Mouse (Mus musculus) testis, adult 10 weeks (tissue): ENCODE measurements around the gene Zswim7. TPM values are rescaled to one million over a fixed set of nuclear protein-coding genes. Genes with fewer than 3 reads are reported as not detected.

Source experiments
- polyA plus RNA-seq: library from polyadenylated mRNA; stranded (reverse); fragments of 350-450 nt; fragmentation: Illumina TruSeq; extraction: RNeasy Lipid Tissue Mini Kit (QIAGEN cat#74804); gene quantifications from one replicate; pipeline ENCODE4 v1.2.3, GENCODE M21; 2014; ENCODE audit warnings: low read depth, low replicate concordance

Zswim7 gene
- polyA plus RNA-seq: 18.3 TPM

DNA sequence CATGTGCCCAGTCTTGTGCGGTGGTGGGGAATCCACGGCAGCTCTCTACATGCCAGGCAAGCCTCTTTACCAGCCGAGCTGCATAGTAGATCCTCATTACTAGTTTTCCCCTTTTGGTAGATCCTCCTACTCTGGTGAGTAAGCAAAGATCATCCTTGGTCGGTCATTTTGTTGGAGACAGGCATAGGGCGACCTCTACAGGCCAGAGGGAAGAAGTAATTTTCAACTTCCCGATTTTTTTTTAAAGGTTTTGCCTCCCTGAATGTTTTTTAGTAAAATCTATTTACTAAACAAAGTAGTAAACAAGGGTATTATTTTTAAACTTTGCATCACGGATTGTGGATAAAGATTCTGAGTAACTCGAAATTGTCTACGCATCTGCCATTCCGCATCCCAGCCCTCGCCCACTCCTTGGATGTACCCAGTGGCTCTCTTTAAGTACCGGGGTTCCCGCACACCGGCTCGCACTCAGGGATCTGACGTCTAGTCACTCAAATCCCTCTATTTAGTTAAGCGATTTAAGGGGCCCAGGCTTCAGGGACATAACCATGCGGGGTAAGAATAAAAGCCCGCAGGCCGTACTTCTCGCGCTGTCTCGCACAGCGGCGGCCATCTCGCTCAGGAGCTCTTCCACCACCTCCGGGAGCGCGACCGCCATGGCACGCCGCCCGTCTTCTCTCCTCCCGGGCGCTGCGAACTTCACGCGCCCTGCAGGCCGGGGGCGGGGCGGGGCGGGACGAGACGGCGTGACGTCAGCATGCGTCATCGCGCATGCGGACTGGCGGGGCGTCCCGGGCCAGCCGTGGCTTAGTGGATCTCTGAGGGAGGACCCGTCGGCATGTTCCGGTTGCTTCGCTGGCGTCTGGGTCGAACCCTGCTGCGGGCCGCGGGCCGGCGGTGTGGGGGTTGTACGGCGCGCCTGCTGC lies at the start of gene Zswim7, which contains the start of gene Ttc19:
Gene Zswim7 (minus strand): TSS at position 701 of the 926 bp plus-strand sequence.
Gene Ttc19 (plus strand): TSS at position 799 of the 926 bp plus-strand sequence.

DNA sequence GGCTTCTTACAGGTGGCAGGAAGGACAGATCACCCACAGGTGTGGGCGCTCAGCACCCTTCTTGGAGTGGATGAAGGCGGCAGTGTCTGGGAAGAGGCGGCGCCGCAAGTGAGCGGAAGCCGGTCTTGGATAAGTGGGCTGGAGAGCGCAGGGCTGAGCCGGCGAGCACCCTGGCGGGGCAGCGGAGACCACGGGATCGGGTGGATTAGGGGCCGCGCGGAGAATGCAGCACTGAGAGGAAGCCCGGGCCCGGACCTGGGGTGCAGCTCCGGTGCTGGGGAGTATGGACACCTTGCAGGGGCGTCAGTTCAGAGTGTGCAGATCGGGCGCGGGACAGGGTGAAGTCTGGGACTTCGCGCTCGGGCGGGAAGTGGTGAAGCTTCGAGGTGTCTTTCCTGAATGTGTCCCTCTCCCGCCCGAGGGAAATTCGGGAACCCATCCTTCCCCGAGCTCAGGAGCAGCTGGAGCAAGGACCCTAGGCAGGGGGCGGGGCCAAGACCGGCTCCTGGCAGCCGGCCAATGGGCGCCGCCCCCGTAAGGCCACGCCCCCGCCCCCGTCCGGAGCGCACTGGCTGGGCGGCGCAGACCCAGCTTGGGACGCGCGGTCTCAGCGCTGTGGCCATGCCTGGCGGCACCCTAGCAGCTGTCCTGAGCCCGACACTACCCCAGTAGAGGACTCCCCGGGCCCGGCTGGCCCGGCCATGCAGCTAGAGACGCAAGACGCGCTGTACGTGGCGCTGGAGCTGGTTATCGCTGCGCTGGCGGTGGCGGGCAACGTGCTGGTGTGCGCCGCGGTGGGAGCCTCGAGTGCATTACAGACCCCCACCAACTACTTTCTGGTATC lies 32.6 kb downstream of the Zswim7 start, which contains the start of gene Adora2b:
Gene Adora2b (plus strand): TSS at position 584 of the 844 bp plus-strand sequence.

Other genes starting within 250 kb of the Zswim7 start
- 0.21 TPM for gene Adora2b, start 32.4 kb downstream of the Zswim7 start, polyA plus RNA-seq
- gene Ttc19, start 98 bp upstream of the Zswim7 start, polyA plus RNA-seq: 18.8 TPM
- gene Pigl, start 177.1 kb upstream of the Zswim7 start, polyA plus RNA-seq: 2.3 TPM
- gene Ncor1, start 177.2 kb upstream of the Zswim7 start, polyA plus RNA-seq: 143 TPM